Mouse (Mus musculus): ENCODE measurements around the gene Gon7.

GRCm38 (mm10) chr12:102785593-102785985 lies 28.0 kb upstream of the Gon7 start:
- TF ChIP-seq CTCF (IDR thresholded peaks at IDR 0.05; ENCODE audit: low read depth) (no peak), EP300 (IDR thresholded peaks at IDR 0.05; ENCODE audit: low read depth) (no peak)

Data from liver, postnatal 0 days (tissue).